Mouse (Mus musculus) MEL (cell line): ENCODE measurements at regions not wholly inside any gene's neighbourhood (a gene's known extent, or its start where the extent isn't known, plus 50 kb on each side); places are given as distances from the start of the nearest gene placed in this dataset.

ENCODE experiments used
- DNase-seq: peaks from one replicate; pipeline ENCODE4 v3.0.0; 2011; ENCODE audit warnings: low read depth, low spot score
- H3K27ac ChIP-seq: 2 replicates; pipeline ENCODE4 v1.5.1; 2012; ENCODE audit warnings: low read depth, mild to moderate bottlenecking, control low read depth, low read length, moderate library complexity; ENCODE audit not compliant: control insufficient read depth
- H3K27me3 ChIP-seq, 2 experiments: fragments of 150-350 bp in 1 of 2; sonication (generic) in 1 of 2; 2 replicates each; pipeline ENCODE4 v1.6.1; 2012; ENCODE audit warnings: low read length in 2 of 2, mild to moderate bottlenecking in 2 of 2, improper control_type of control experiment in 1 of 2, moderate library complexity in 1 of 2; ENCODE audit not compliant: insufficient read depth in 2 of 2, control insufficient read depth in 1 of 2
- H3K36me3 ChIP-seq, 2 experiments: 2 replicates each; pipeline ENCODE4 v1.6.1; 2012 to 2014; ENCODE audit warnings: low read length in 2 of 2, improper control_type of control experiment in 1 of 2, inconsistent platforms in 1 of 2, mild to moderate bottlenecking in 1 of 2; ENCODE audit not compliant: insufficient read depth in 2 of 2, control insufficient read depth in 1 of 2
- H3K4me1 ChIP-seq, 2 experiments: fragments of 150-350 bp in 1 of 2; sonication (generic) in 1 of 2; 2 replicates each; pipeline ENCODE4 v1.6.1; 2012; ENCODE audit warnings: low read length in 2 of 2, improper control_type of control experiment in 1 of 2, mild to moderate bottlenecking in 1 of 2; ENCODE audit not compliant: insufficient read depth in 2 of 2, control insufficient read depth in 1 of 2
- H3K4me3 ChIP-seq, 2 experiments: fragments of 150-350 bp in 1 of 2; sonication (generic) in 1 of 2; 2 replicates each; pipeline ENCODE4 v1.5.1; 2012; ENCODE audit warnings: low read depth in 2 of 2, low read length in 2 of 2, mild to moderate bottlenecking in 2 of 2, moderate library complexity in 2 of 2, control low read depth in 1 of 2, improper control_type of control experiment in 1 of 2; ENCODE audit not compliant: control insufficient read depth in 1 of 2, insufficient read depth in 1 of 2
- H3K79me2 ChIP-seq: 2 replicates; pipeline ENCODE4 v1.6.1; 2012; ENCODE audit warnings: mild to moderate bottlenecking, low read length, moderate library complexity; ENCODE audit not compliant: control insufficient read depth, poor library complexity, insufficient read depth
- H3K9ac ChIP-seq: 2 replicates; pipeline ENCODE4 v1.6.1; 2012; ENCODE audit warnings: low read depth, mild to moderate bottlenecking, control low read depth, low read length, moderate library complexity; ENCODE audit not compliant: control insufficient read depth, poor library complexity, severe bottlenecking
- H3K9me3 ChIP-seq: fragments of 150-350 bp; sonication (generic); replicated peaks from 2 replicates; pipeline ENCODE4 v1.6.1; 2012; ENCODE audit warnings: mild to moderate bottlenecking, low read length, improper control_type of control experiment, moderate library complexity; ENCODE audit not compliant: insufficient read depth
- BHLHE40 ChIP-seq: IDR thresholded peaks from 2 replicates; pipeline ENCODE4 v1.6.1; 2012; ENCODE audit warnings: low read depth, mild to moderate bottlenecking, inconsistent platforms, low read length, improper control_type of control experiment, borderline replicate concordance
- CHD1 ChIP-seq: IDR thresholded peaks from 2 replicates; pipeline ENCODE4 v1.6.1; 2012; ENCODE audit warnings: low read depth, mild to moderate bottlenecking, inconsistent platforms, low read length, improper control_type of control experiment
- CHD2 ChIP-seq: IDR thresholded peaks from 2 replicates; pipeline ENCODE4 v1.6.1; 2011; ENCODE audit warnings: low read length, improper control_type of control experiment
- ETS1 ChIP-seq: IDR thresholded peaks from 2 replicates; pipeline ENCODE4 v1.6.1; 2012; ENCODE audit warnings: low read depth, mild to moderate bottlenecking, inconsistent platforms, low read length, improper control_type of control experiment, moderate library complexity
- GABPA ChIP-seq: IDR thresholded peaks from 2 replicates; pipeline ENCODE4 v1.6.1; 2012; ENCODE audit warnings: low read depth, mild to moderate bottlenecking, inconsistent platforms, low read length, improper control_type of control experiment, moderate library complexity
- JUND ChIP-seq: IDR thresholded peaks from 2 replicates; pipeline ENCODE4 v1.6.1; 2011; ENCODE audit warnings: low read depth, mild to moderate bottlenecking, improper control_type of control experiment, low read length
- MAFK ChIP-seq: IDR thresholded peaks from 2 replicates; pipeline ENCODE4 v1.6.1; 2011; ENCODE audit warnings: low read depth, mild to moderate bottlenecking, low read length, improper control_type of control experiment, borderline replicate concordance
- MEF2A ChIP-seq: IDR thresholded peaks from 2 replicates; pipeline ENCODE4 v1.6.1; 2014; ENCODE audit warnings: low read depth, mild to moderate bottlenecking, inconsistent platforms, low read length, improper control_type of control experiment; ENCODE audit not compliant: poor library complexity, insufficient replicate concordance, severe bottlenecking; ENCODE audit errors: extremely low read depth
- MXI1 ChIP-seq: IDR thresholded peaks from 2 replicates; pipeline ENCODE4 v1.6.1; 2011; ENCODE audit warnings: mild to moderate bottlenecking, low read depth, low read length, improper control_type of control experiment
- MYB ChIP-seq: IDR thresholded peaks from 2 replicates; pipeline ENCODE4 v1.6.1; 2011; ENCODE audit warnings: mild to moderate bottlenecking, low read depth, low read length, improper control_type of control experiment
- MYC ChIP-seq: IDR thresholded peaks from 2 replicates; pipeline ENCODE4 v1.6.1; 2011; ENCODE audit warnings: low read depth, mild to moderate bottlenecking, low read length, improper control_type of control experiment, moderate library complexity
- NRF1 ChIP-seq: IDR thresholded peaks from 2 replicates; pipeline ENCODE4 v1.6.1; 2014; ENCODE audit warnings: low read depth, mild to moderate bottlenecking, inconsistent platforms, low read length, improper control_type of control experiment, moderate library complexity; ENCODE audit not compliant: poor library complexity, insufficient read depth, severe bottlenecking
- POLR2AphosphoS5 ChIP-seq: IDR thresholded peaks from 2 replicates; pipeline ENCODE4 v1.6.1; 2012; ENCODE audit warnings: low read depth, borderline replicate concordance, mild to moderate bottlenecking, inconsistent platforms, low read length, moderate library complexity, mixed read lengths
- RCOR1 ChIP-seq: IDR thresholded peaks from 2 replicates; pipeline ENCODE4 v1.6.1; 2012; ENCODE audit warnings: low read depth, mild to moderate bottlenecking, inconsistent platforms, low read length, improper control_type of control experiment
- SIN3A ChIP-seq: IDR thresholded peaks from 2 replicates; pipeline ENCODE4 v1.6.1; 2012; ENCODE audit warnings: low read length, improper control_type of control experiment, inconsistent platforms
- TAL1 ChIP-seq: IDR thresholded peaks from 2 replicates; pipeline ENCODE4 v1.6.1; 2012; ENCODE audit warnings: mild to moderate bottlenecking, inconsistent platforms, low read length, moderate library complexity, mixed read lengths
- TBP ChIP-seq: IDR thresholded peaks from 2 replicates; pipeline ENCODE4 v1.8.0; 2011; ENCODE audit warnings: low read depth, low read length, improper control_type of control experiment
- TCF12 ChIP-seq: IDR thresholded peaks from 2 replicates; pipeline ENCODE4 v1.6.1; 2014; ENCODE audit warnings: low read depth, mild to moderate bottlenecking, inconsistent platforms, low read length, improper control_type of control experiment, moderate library complexity
- UBTF ChIP-seq: IDR thresholded peaks from 2 replicates; pipeline ENCODE4 v1.6.1; 2012; ENCODE audit warnings: low read depth, mild to moderate bottlenecking, inconsistent platforms, low read length, improper control_type of control experiment, moderate library complexity, borderline replicate concordance; ENCODE audit not compliant: insufficient read depth
- ZMIZ1 ChIP-seq: IDR thresholded peaks from 2 replicates; pipeline ENCODE4 v1.6.1; 2012; ENCODE audit warnings: low read depth, mild to moderate bottlenecking, inconsistent platforms, low read length, improper control_type of control experiment, moderate library complexity

DNA sequence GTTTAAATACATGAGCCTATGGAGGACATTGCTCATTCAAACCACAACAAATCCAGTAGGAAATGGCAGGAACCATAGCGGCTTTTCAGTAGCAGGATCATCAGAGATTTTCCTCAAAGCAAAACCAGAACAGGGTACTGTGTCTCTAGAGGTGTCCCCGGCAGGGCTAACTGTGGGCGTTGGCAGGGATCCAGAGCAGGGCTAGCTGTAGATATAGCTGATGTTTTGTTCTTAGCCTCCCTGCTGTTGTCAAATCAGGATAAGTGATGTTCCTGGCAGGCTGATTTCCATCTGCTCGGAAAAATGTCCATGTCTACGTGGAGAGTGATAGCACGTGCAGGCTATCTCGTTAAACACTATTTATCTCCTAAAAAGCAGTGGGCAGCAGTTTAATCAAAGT lies 297.6 kb downstream of the Abcc12 start:
- H3K27me3 ChIP-seq: no peaks in the 10 kb centered on the region
- H3K9me3 ChIP-seq: no peaks in the 10 kb centered on the region
- no peaks in the 10 kb centered on the region for H3K79me2 ChIP-seq
- TF ChIP-seq MEF2A (no peak), MXI1 (no peak)
- H3K36me3 ChIP-seq: no peaks in the 10 kb centered on the region
- no peak overlapping the region for H3K9ac ChIP-seq
- no peak overlapping the region for H3K4me3 ChIP-seq
- no peak for DNase-seq
- no peak overlapping the region for H3K27ac ChIP-seq
- H3K4me1 ChIP-seq: no peaks in the 10 kb centered on the region

DNA sequence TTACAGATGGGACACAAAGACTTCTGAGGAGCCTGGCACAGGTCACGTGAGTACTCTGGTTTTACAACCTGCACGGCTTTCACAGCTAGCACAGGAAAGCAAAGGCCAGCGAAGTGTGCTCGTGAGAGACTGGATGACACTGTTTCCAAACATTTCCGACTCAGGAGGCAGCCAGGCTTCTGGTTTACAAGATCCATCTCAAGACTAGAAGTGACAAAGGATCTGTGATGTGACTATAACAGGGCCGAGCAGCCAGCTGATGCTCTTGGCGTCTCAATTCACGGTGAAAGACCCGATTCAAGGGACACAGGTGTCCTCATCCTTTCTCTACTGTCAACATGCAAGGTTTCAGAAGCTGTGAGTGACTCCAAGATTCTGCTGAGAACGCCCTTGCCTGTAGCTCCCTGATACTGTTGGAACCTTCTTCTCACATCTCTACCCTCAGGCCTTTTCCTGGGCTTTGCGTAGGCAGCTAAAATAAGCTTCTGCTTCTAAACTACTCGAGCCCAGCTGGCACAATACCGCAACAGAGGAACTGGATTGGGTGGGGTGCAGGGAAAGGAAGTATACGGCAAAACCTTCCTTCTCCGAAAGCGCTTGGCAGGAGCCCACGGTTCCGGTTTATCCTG lies 300.3 kb downstream of the Abcc12 start:
- H3K27me3 ChIP-seq: no peaks in the 10 kb centered on the region
- H3K4me3 ChIP-seq: no peak overlapping the region
- no peaks in the 10 kb centered on the region for H3K4me1 ChIP-seq
- H3K79me2 ChIP-seq: no peaks in the 10 kb centered on the region
- no peak overlapping the region for H3K9ac ChIP-seq
- H3K36me3 ChIP-seq: no peaks in the 10 kb centered on the region
- TF ChIP-seq MXI1 (no peak), TCF12 (no peak)
- TF ChIP-seq, all 39 proteins: peak for 0
- Histone ChIP-seq H3K9me3 (no peaks in the 10 kb centered on the region), H3K27ac (no peak overlapping the region)
- no peak for DNase-seq

DNA sequence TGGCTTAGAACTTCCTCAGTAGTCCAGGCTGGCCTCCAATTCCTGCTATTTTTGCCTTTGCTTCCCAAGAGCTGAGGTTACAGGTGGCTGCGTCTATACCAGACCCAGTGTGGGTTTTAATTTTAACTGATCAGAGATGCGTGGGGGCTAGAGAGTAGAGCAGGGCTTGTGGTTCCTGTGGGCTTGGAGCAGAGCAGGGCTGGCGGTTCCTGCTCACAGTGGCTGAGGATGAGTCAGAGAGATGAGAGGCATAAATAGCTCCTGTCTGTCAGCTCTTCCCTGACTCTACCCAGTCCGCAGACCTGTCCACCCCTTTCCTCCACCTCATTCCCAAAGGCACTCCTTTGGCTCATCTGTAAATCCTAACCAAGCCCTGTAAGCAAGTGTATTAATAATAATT lies 304.8 kb downstream of the Abcc12 start:
- Histone ChIP-seq H3K9ac (no peak overlapping the region), H3K4me1 (no peaks in the 10 kb centered on the region), H3K27me3 (no peaks in the 10 kb centered on the region), H3K4me3 (no peak overlapping the region), H3K9me3 (no peaks in the 10 kb centered on the region), H3K79me2 (no peaks in the 10 kb centered on the region), H3K27ac (no peak overlapping the region), H3K36me3 (no peaks in the 10 kb centered on the region)
- TF ChIP-seq CHD1 (no peak), RCOR1 (no peak), ZMIZ1 (no peak), BHLHE40 (no peak), CHD2 (no peak), GABPA (no peak), MYB (no peak), TAL1 (no peak), POLR2AphosphoS5 (no peak), ETS1 (no peak), SIN3A (no peak), MAFK (no peak), NRF1 (no peak), MYC (no peak), UBTF (no peak), TBP (no peak), JUND (no peak)
- no peak for DNase-seq
